Mouse (Mus musculus): Measurements from ENCODE around the gene Hoxc10.

DNA sequence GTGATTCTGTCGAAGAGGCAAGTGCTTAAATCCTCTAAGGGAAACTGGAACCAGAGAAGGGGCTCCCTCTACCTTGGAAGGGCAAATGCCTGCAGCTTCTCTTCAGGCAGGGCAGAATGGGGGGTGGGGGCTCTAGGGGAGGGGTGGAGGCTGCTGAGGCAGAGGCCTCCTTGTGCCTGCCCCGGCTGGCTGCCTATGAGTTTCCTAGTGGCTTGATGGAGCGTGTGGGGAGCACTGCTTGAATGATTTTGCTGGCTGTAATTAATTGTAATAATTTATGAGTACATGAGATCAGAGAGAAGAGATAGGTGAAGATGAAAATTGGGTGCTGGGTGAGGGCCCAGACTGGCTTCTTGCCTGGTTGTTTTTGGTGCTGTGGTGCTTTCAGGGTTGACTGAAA is 18.3 kb downstream of the Hoxc10 start:
- TF ChIP-seq CTCF (IDR thresholded peaks at IDR 0.05) (no peak), EP300 (IDR thresholded peaks at IDR 0.05) (no peak)

Data from lung, postnatal 0 days (tissue).